Comparison of ENCODE assay signal across 20 mouse cellular contexts in the genomic region with DNA sequence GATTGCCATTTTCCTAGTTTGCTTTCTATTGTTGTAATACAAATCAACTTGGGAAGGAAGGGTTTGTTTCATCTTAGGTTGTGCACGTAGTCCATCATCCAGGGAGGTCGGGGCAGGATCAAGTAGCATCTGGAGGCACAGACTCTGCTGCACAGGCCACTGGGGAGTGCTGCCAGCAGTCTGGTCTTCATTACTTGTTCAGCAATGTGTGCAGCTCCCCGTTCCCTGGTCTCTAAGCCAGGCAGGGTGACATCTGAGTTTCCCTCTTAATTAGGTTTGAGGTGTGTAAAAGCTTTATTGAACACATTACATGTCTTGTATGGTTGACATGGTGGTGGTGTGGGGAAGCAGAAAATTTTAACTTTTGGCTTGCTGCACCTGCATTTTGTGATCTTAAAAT.
"Had no signal": no experiment of that assay in that cellular context is flagged by ENCODE, and none has a peak within 500 bp of the region (broad histone marks: within the 10 kb centered on the region; RNA-seq: fewer than 3 reads in every experiment).

No protein-coding gene starts in this region.

- H3K9ac ChIP-seq: limb, embryonic 12.5 days; limb, embryonic 15.5 days; liver, embryonic 14.5 days; liver, postnatal 0 days; lung, embryonic 14.5 days; midbrain, embryonic 12.5 days; midbrain, embryonic 15.5 days; neural tube, embryonic 12.5 days; neural tube, embryonic 15.5 days had no signal

- H3K4me2 ChIP-seq: limb, embryonic 12.5 days; limb, embryonic 15.5 days; liver, embryonic 11.5 days; lung, embryonic 14.5 days; midbrain, embryonic 12.5 days; midbrain, embryonic 15.5 days; neural tube, embryonic 12.5 days; neural tube, embryonic 15.5 days had no signal

- H3K4me3 ChIP-seq: limb, embryonic 12.5 days; limb, embryonic 15.5 days; midbrain, embryonic 12.5 days; midbrain, embryonic 15.5 days; neural tube, embryonic 12.5 days; neural tube, embryonic 15.5 days had no signal

- H3K9me3 ChIP-seq: limb, embryonic 12.5 days; limb, embryonic 15.5 days; midbrain, embryonic 12.5 days; midbrain, embryonic 15.5 days; neural tube, embryonic 12.5 days; neural tube, embryonic 15.5 days had no signal

- H3K27me3 ChIP-seq: limb, embryonic 12.5 days; limb, embryonic 15.5 days; midbrain, embryonic 12.5 days; midbrain, embryonic 15.5 days; neural tube, embryonic 12.5 days; neural tube, embryonic 15.5 days had no signal

- DNase-seq: kidney, adult 9 months; kidney, postnatal 14 days; kidney, postnatal 4 days; left cerebral cortex, postnatal 4 days; liver, postnatal 0 days; lung, embryonic 14.5 days; right cerebral cortex, adult 18-20 months; right cerebral cortex, postnatal 14 days; right cerebral cortex, postnatal 4 days; thymus, adult 18-20 months; thymus, postnatal 36 days had no signal

- H3K27ac ChIP-seq: limb, embryonic 12.5 days; limb, embryonic 15.5 days; liver, embryonic 14.5 days; midbrain, embryonic 12.5 days; midbrain, embryonic 15.5 days; neural tube, embryonic 12.5 days; neural tube, embryonic 15.5 days had no signal

- H3K36me3 ChIP-seq: limb, embryonic 12.5 days; limb, embryonic 15.5 days; midbrain, embryonic 12.5 days; midbrain, embryonic 15.5 days; neural tube, embryonic 12.5 days; neural tube, embryonic 15.5 days had no signal

- ATAC-seq: liver, postnatal 0 days; lung, postnatal 0 days; midbrain, embryonic 15.5 days had no signal
